Mouse (Mus musculus) MEL (cell line): ENCODE results near the gene 1700017B05Rik. TPM values are rescaled to one million over a fixed set of nuclear protein-coding genes. Genes with fewer than 3 reads are reported as not detected.
"Not testable (repeated sequence)": the region's sequence is repeated elsewhere in the genome, so short reads cannot be mapped to it uniquely, and the experiment has no call there.

Experiments used
- DNase-seq: peaks from one replicate; pipeline ENCODE4 v3.0.0; 2011; ENCODE audit warnings: low read depth, low spot score
- H3K27ac ChIP-seq: 2 replicates; pipeline ENCODE4 v1.5.1; 2012; ENCODE audit warnings: low read depth, mild to moderate bottlenecking, control low read depth, low read length, moderate library complexity; ENCODE audit not compliant: control insufficient read depth
- H3K27me3 ChIP-seq, 2 experiments: fragments of 150-350 bp in 1 of 2; sonication (generic) in 1 of 2; 2 replicates each; pipeline ENCODE4 v1.6.1; 2012; ENCODE audit warnings: low read length in 2 of 2, mild to moderate bottlenecking in 2 of 2, improper control_type of control experiment in 1 of 2, moderate library complexity in 1 of 2; ENCODE audit not compliant: insufficient read depth in 2 of 2, control insufficient read depth in 1 of 2
- H3K36me3 ChIP-seq, 2 experiments: 2 replicates each; pipeline ENCODE4 v1.6.1; 2012 to 2014; ENCODE audit warnings: low read length in 2 of 2, improper control_type of control experiment in 1 of 2, inconsistent platforms in 1 of 2, mild to moderate bottlenecking in 1 of 2; ENCODE audit not compliant: insufficient read depth in 2 of 2, control insufficient read depth in 1 of 2
- H3K4me1 ChIP-seq, 2 experiments: fragments of 150-350 bp in 1 of 2; sonication (generic) in 1 of 2; 2 replicates each; pipeline ENCODE4 v1.6.1; 2012; ENCODE audit warnings: low read length in 2 of 2, improper control_type of control experiment in 1 of 2, mild to moderate bottlenecking in 1 of 2; ENCODE audit not compliant: insufficient read depth in 2 of 2, control insufficient read depth in 1 of 2
- H3K4me3 ChIP-seq, 2 experiments: fragments of 150-350 bp in 1 of 2; sonication (generic) in 1 of 2; 2 replicates each; pipeline ENCODE4 v1.5.1; 2012; ENCODE audit warnings: low read depth in 2 of 2, low read length in 2 of 2, mild to moderate bottlenecking in 2 of 2, moderate library complexity in 2 of 2, control low read depth in 1 of 2, improper control_type of control experiment in 1 of 2; ENCODE audit not compliant: control insufficient read depth in 1 of 2, insufficient read depth in 1 of 2
- H3K79me2 ChIP-seq: 2 replicates; pipeline ENCODE4 v1.6.1; 2012; ENCODE audit warnings: mild to moderate bottlenecking, low read length, moderate library complexity; ENCODE audit not compliant: control insufficient read depth, poor library complexity, insufficient read depth
- H3K9ac ChIP-seq: 2 replicates; pipeline ENCODE4 v1.6.1; 2012; ENCODE audit warnings: low read depth, mild to moderate bottlenecking, control low read depth, low read length, moderate library complexity; ENCODE audit not compliant: control insufficient read depth, poor library complexity, severe bottlenecking
- H3K9me3 ChIP-seq: fragments of 150-350 bp; sonication (generic); replicated peaks from 2 replicates; pipeline ENCODE4 v1.6.1; 2012; ENCODE audit warnings: mild to moderate bottlenecking, low read length, improper control_type of control experiment, moderate library complexity; ENCODE audit not compliant: insufficient read depth
- BHLHE40 ChIP-seq: IDR thresholded peaks from 2 replicates; pipeline ENCODE4 v1.6.1; 2012; ENCODE audit warnings: low read depth, mild to moderate bottlenecking, inconsistent platforms, low read length, improper control_type of control experiment, borderline replicate concordance
- E2F4 ChIP-seq: IDR thresholded peaks from 2 replicates; pipeline ENCODE4 v1.6.1; 2011; ENCODE audit warnings: low read depth, low read length, improper control_type of control experiment, borderline replicate concordance
- ELF1 ChIP-seq: IDR thresholded peaks from 2 replicates; pipeline ENCODE4 v1.6.1; 2014; ENCODE audit warnings: low read depth, mild to moderate bottlenecking, inconsistent platforms, low read length, improper control_type of control experiment, moderate library complexity
- EP300 ChIP-seq, 2 experiments: IDR thresholded peaks; 2 replicates each; pipeline ENCODE4 v1.6.1; 2011; ENCODE audit warnings: improper control_type of control experiment in 2 of 2, low read length in 2 of 2, low read depth in 1 of 2, mild to moderate bottlenecking in 1 of 2
- ETS1 ChIP-seq: IDR thresholded peaks from 2 replicates; pipeline ENCODE4 v1.6.1; 2012; ENCODE audit warnings: low read depth, mild to moderate bottlenecking, inconsistent platforms, low read length, improper control_type of control experiment, moderate library complexity
- GATA1 ChIP-seq: IDR thresholded peaks from 2 replicates; pipeline ENCODE4 v1.6.1; 2011; ENCODE audit warnings: low read depth, low read length, improper control_type of control experiment
- JUND ChIP-seq: IDR thresholded peaks from 2 replicates; pipeline ENCODE4 v1.6.1; 2011; ENCODE audit warnings: low read depth, mild to moderate bottlenecking, improper control_type of control experiment, low read length
- KAT2A ChIP-seq: conservative IDR thresholded peaks from 2 replicates; pipeline ENCODE4 v1.6.1; 2012; ENCODE audit warnings: low read depth, low read length, improper control_type of control experiment, inconsistent platforms
- MAFK ChIP-seq: IDR thresholded peaks from 2 replicates; pipeline ENCODE4 v1.6.1; 2011; ENCODE audit warnings: low read depth, mild to moderate bottlenecking, low read length, improper control_type of control experiment, borderline replicate concordance
- MAX ChIP-seq: IDR thresholded peaks from 2 replicates; pipeline ENCODE4 v1.6.1; 2011; ENCODE audit warnings: low read length, improper control_type of control experiment
- MYB ChIP-seq: IDR thresholded peaks from 2 replicates; pipeline ENCODE4 v1.6.1; 2011; ENCODE audit warnings: mild to moderate bottlenecking, low read depth, low read length, improper control_type of control experiment
- MYC ChIP-seq: IDR thresholded peaks from 2 replicates; pipeline ENCODE4 v1.6.1; 2011; ENCODE audit warnings: low read depth, mild to moderate bottlenecking, low read length, improper control_type of control experiment, moderate library complexity
- NRF1 ChIP-seq: IDR thresholded peaks from 2 replicates; pipeline ENCODE4 v1.6.1; 2014; ENCODE audit warnings: low read depth, mild to moderate bottlenecking, inconsistent platforms, low read length, improper control_type of control experiment, moderate library complexity; ENCODE audit not compliant: poor library complexity, insufficient read depth, severe bottlenecking
- POLR2A ChIP-seq, 2 experiments: IDR thresholded peaks; 2 replicates each; pipeline ENCODE4 v1.6.1; 2011 to 2012; ENCODE audit warnings: low read length in 2 of 2, mild to moderate bottlenecking in 2 of 2, control low read depth in 1 of 2, improper control_type of control experiment in 1 of 2, low read depth in 1 of 2, moderate library complexity in 1 of 2; ENCODE audit not compliant: control insufficient read depth in 1 of 2, insufficient read depth in 1 of 2, poor library complexity in 1 of 2
- POLR2AphosphoS2 ChIP-seq: IDR thresholded peaks from 2 replicates; pipeline ENCODE4 v1.6.1; 2011; ENCODE audit warnings: low read length, improper control_type of control experiment
- POLR2AphosphoS5 ChIP-seq: IDR thresholded peaks from 2 replicates; pipeline ENCODE4 v1.6.1; 2012; ENCODE audit warnings: low read depth, borderline replicate concordance, mild to moderate bottlenecking, inconsistent platforms, low read length, moderate library complexity, mixed read lengths
- RAD21 ChIP-seq: IDR thresholded peaks from 2 replicates; pipeline ENCODE4 v1.6.1; 2011; ENCODE audit warnings: mild to moderate bottlenecking, low read depth, low read length, improper control_type of control experiment
- RCOR1 ChIP-seq: IDR thresholded peaks from 2 replicates; pipeline ENCODE4 v1.6.1; 2012; ENCODE audit warnings: low read depth, mild to moderate bottlenecking, inconsistent platforms, low read length, improper control_type of control experiment
- SIN3A ChIP-seq: IDR thresholded peaks from 2 replicates; pipeline ENCODE4 v1.6.1; 2012; ENCODE audit warnings: low read length, improper control_type of control experiment, inconsistent platforms
- TAL1 ChIP-seq: IDR thresholded peaks from 2 replicates; pipeline ENCODE4 v1.6.1; 2012; ENCODE audit warnings: mild to moderate bottlenecking, inconsistent platforms, low read length, moderate library complexity, mixed read lengths
- TCF12 ChIP-seq: IDR thresholded peaks from 2 replicates; pipeline ENCODE4 v1.6.1; 2014; ENCODE audit warnings: low read depth, mild to moderate bottlenecking, inconsistent platforms, low read length, improper control_type of control experiment, moderate library complexity
- UBTF ChIP-seq: IDR thresholded peaks from 2 replicates; pipeline ENCODE4 v1.6.1; 2012; ENCODE audit warnings: low read depth, mild to moderate bottlenecking, inconsistent platforms, low read length, improper control_type of control experiment, moderate library complexity, borderline replicate concordance; ENCODE audit not compliant: insufficient read depth
- USF1 ChIP-seq: IDR thresholded peaks from 2 replicates; pipeline ENCODE4 v1.6.1; 2014; ENCODE audit warnings: low read depth, mild to moderate bottlenecking, inconsistent platforms, low read length, improper control_type of control experiment, moderate library complexity
- ZC3H11A ChIP-seq: IDR thresholded peaks from 2 replicates; pipeline ENCODE4 v1.6.1; 2012; ENCODE audit warnings: low read depth, mild to moderate bottlenecking, inconsistent platforms, low read length, improper control_type of control experiment
- ZKSCAN1 ChIP-seq: IDR thresholded peaks from 2 replicates; pipeline ENCODE4 v1.6.1; 2012; ENCODE audit warnings: low read depth, mild to moderate bottlenecking, inconsistent platforms, low read length, improper control_type of control experiment, moderate library complexity
- ZMIZ1 ChIP-seq: IDR thresholded peaks from 2 replicates; pipeline ENCODE4 v1.6.1; 2012; ENCODE audit warnings: low read depth, mild to moderate bottlenecking, inconsistent platforms, low read length, improper control_type of control experiment, moderate library complexity
- ZNF384 ChIP-seq: IDR thresholded peaks from 2 replicates; pipeline ENCODE4 v1.6.1; 2012; ENCODE audit warnings: low read depth, mild to moderate bottlenecking, inconsistent platforms, low read length, improper control_type of control experiment
- polyA plus RNA-seq, 2 experiments: library from polyadenylated mRNA; stranded (reverse) in 1 of 2; unstranded in 1 of 2; fragments of >175 nt in 1 of 2; fragments of >200 nt in 1 of 2; gene quantifications; 2 replicates each; pipeline versions ENCODE4 v1.2.1 to v1.2.4; 2012; ENCODE audit warnings: low replicate concordance in 2 of 2, low read depth in 1 of 2; ENCODE audit not compliant: insufficient read length in 2 of 2, insufficient read depth in 1 of 2, missing spikeins in 1 of 2
- total RNA-seq: library from RNA; depleted of rRNA; stranded (reverse); fragments of 300-350 nt; gene quantifications from 2 replicates; pipeline ENCODE4 v1.2.3, GENCODE M21; 2012

1700017B05Rik gene
- total and polyA plus RNA-seq, 3 experiments = 52.7 to 76.5 TPM; not detected in 1

DNA sequence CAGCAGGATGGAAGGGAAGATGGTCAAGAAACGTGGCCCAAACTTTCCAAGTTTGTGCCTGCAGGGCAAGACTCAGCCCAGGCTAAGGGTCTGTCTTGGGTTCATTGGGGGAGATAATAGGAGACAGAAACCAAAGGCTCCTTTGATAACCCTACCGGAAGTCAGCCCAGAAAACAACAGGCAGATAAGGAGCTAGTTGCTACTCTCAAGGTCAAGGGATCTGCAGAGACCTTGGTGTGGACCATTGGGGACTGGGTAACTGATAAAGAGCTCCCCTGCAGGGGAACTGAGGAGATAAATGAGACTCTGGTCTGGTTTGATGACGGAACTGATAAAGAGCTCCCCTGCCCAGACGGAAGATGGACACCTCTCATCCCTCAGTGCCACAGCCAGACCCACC lies 45.0 kb upstream of the 1700017B05Rik start:
- TF ChIP-seq ELF1 = peak; percentile 54; the same call in 1 of the 2 replicates
- peak; percentile 94 for TF ChIP-seq GATA1
- TF ChIP-seq RCOR1 = peak; percentile 78; the same call in 1 of the 2 replicates
- peak; percentile 22; the same call in 1 of the 2 replicates for TF ChIP-seq BHLHE40
- no peak for TF ChIP-seq MYC
- no peak for TF ChIP-seq JUND
- peak; percentile 79 for TF ChIP-seq ETS1
- TF ChIP-seq E2F4 = no peak
- TF ChIP-seq TAL1 = peak; percentile 50
- peak; percentile 31; the same call in 1 of the 2 replicates for TF ChIP-seq MAX
- peak; percentile 65 for TF ChIP-seq SIN3A
- peak; percentile 90 for TF ChIP-seq TCF12
- TF ChIP-seq EP300 (IDR thresholded peaks at IDR 0.05; ENCODE audit: low read depth in 1 of 2, low read length in 2 of 2) = peak; percentile 91 to 92
- no peak overlapping the region for H3K9ac ChIP-seq
- peaks cover 3 to 14% of the 10 kb centered on the region in 2 experiments; a peak in 3 of 4 replicates for H3K4me1 ChIP-seq
- peak; percentile 65 for DNase-seq
- no peaks in the 10 kb centered on the region for H3K9me3 ChIP-seq
- H3K4me3 ChIP-seq = no peak overlapping the region
- peak overlapping the region; percentile 73 for H3K27ac ChIP-seq
- H3K27me3 ChIP-seq = no peaks in the 10 kb centered on the region
- peaks cover 0 to 10% of the 10 kb centered on the region in 2 experiments; a peak in 2 of 4 replicates for H3K36me3 ChIP-seq
- H3K79me2 ChIP-seq = no peaks in the 10 kb centered on the region

DNA sequence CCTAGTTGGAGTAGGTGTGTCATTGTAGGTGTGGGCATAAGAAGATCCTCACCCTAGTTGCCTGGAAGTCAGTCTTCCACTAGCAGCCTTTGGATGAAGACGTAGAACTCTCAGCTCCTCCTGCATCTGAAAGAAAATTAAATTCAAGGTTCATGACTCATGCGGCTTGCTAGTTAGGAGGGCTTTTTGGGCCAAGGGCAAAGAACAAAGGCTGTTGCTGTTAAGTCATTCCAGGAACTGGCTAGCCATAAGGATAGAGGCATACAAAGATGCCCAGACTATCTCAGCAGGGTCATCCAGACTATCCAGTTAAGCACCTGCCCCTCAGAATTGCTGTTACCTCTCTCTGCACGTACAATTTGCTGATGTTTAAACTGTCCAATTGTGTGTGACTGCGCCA lies 42.3 kb upstream of the 1700017B05Rik start:
- Histone ChIP-seq H3K4me1 (peaks cover 27 to 42% of the 10 kb centered on the region in 2 experiments), H3K36me3 (peaks cover 0 to 36% of the 10 kb centered on the region in 2 experiments; a peak in 2 of 4 replicates)
- H3K4me3 ChIP-seq, H3K9me3 ChIP-seq, H3K9ac ChIP-seq, H3K27me3 ChIP-seq, H3K79me2 ChIP-seq, DNase-seq, H3K27ac ChIP-seq: not testable (repeated sequence)

DNA sequence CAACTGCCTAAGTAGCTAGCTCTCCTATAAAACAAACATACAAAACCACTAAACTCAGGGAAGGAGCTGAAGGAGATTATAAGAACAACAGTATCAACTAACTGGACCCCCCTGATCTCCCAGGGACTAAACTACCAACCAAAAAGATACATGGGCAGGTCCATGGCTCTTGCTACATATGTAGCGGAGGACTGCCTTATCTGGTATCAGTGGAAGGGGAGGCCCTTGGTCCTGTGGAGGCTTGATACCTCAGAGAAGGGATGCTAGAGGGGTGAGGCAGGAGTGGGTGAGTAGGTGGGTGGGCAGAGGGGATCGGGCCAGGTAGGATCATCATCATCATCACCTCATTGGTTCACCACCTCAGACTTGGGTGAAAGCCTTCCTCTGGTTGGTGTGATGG lies 41.8 kb upstream of the 1700017B05Rik start:
- Histone ChIP-seq H3K9ac (no peak overlapping the region), H3K27ac (no peak overlapping the region)
- DNase-seq = no peak
- TF ChIP-seq POLR2AphosphoS2 (no peak), POLR2AphosphoS5 (no peak), NRF1 (no peak), E2F4 (no peak), ZKSCAN1 (no peak), MYC (no peak), RCOR1 (no peak), MYB (no peak), MAFK (no peak), UBTF (no peak), ZC3H11A (no peak), KAT2A (no peak), MAX (no peak), RAD21 (no peak), ZNF384 (no peak), POLR2A (IDR thresholded peaks at IDR 0.05; ENCODE audit: control insufficient read depth in 1 of 2, insufficient read depth in 1 of 2, low read depth in 1 of 2, low read length in 2 of 2, poor library complexity in 1 of 2) (no peak), USF1 (no peak), ZMIZ1 (no peak), SIN3A (no peak)
- TF ChIP-seq, all 39 proteins: peak for 0
- H3K79me2 ChIP-seq = no peaks in the 10 kb centered on the region
- H3K4me1 ChIP-seq = peaks cover 27 to 47% of the 10 kb centered on the region in 2 experiments
- no peaks in the 10 kb centered on the region for H3K27me3 ChIP-seq
- no peaks in the 10 kb centered on the region for H3K9me3 ChIP-seq
- H3K4me3 ChIP-seq = no peak overlapping the region
- H3K36me3 ChIP-seq = peaks cover 0 to 40% of the 10 kb centered on the region in 2 experiments; a peak in 2 of 4 replicates
